9 mouse cellular contexts compared by ENCODE assay signal in the genomic region with DNA sequence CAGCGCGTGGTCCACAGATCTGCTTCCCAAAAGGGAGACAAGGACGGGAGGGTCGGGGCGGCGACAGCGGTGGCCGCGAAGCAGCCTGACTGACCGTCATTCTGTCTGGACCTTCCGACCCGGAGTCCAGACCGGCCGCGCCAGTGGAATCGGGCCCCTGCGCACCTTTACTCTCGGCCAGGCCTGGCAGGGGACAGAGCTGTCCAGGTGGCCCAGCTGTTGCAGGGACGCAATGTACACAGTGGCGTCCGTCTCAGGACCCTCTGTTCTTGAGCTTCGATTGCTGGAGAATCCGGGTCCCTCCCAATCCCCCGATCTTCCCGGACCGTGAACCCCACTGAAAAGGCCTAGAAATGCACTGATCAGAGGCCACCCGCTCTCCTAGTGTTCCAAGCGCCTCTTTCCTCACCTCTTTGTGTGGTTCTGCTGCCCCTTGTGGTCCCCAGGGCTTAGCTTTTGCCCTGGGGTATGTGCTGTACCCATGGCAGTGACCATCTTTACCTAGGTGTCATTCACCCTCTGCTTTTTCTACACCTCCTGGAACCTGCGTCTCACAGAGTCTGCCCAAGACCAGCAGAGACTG. TPM values are rescaled to one million over a fixed set of nuclear protein-coding genes. Genes with fewer than 3 reads are reported as not detected.
A peak's percentile ranks its signal among the peaks of the same experiment; 100 is the strongest.
DNase-seq lines count a peak whose midpoint lies in the region; ATAC-seq and TF ChIP-seq lines count a peak whose summit lies in the region.
"Had no signal": no experiment of that assay in that cellular context is flagged by ENCODE, and none has a peak within 500 bp of the region (broad histone marks: within the 10 kb centered on the region; RNA-seq: fewer than 3 reads in every experiment).

No protein-coding gene starts in this region.

- H3K4me1 ChIP-seq in heart, embryonic 12.5 days (replicated peaks) = no peaks in the 10 kb centered on the region; the same call in 1 of the 2 replicates
- H3K4me1 ChIP-seq in MEL (ENCODE audit: control insufficient read depth in 1 of 2, insufficient read depth in 2 of 2, low read length in 2 of 2) = peaks cover 6 to 16% of the 10 kb centered on the region in 2 experiments; a peak in 3 of 4 replicates
- no peaks in the 10 kb centered on the region for H3K4me1 ChIP-seq in heart, postnatal 0 days (ENCODE audit: control insufficient read depth, insufficient read depth)
- H3K4me1 ChIP-seq in liver, embryonic 15.5 days (replicated peaks) = peaks cover 23% of the 10 kb centered on the region

- peak overlapping the region; percentile 75 for H3K9ac ChIP-seq in heart, embryonic 12.5 days
- peak overlapping the region; percentile 52 for H3K9ac ChIP-seq in MEL (ENCODE audit: control insufficient read depth, low read depth, low read length, poor library complexity, severe bottlenecking)
- H3K9ac ChIP-seq in heart, postnatal 0 days (replicated peaks; ENCODE audit: low read depth, low read length) = peak overlapping the region; percentile 27
- H3K9ac ChIP-seq in liver, embryonic 15.5 days = peak overlapping the region; percentile 37; the same call in 1 of the 2 replicates

- H3K27ac ChIP-seq in heart, embryonic 12.5 days (ENCODE audit: poor library complexity, severe bottlenecking) = peak overlapping the region; percentile 14; the same call in 1 of the 2 replicates
- H3K27ac ChIP-seq in MEL (ENCODE audit: control insufficient read depth, low read depth, low read length) = no peak overlapping the region
- no peak overlapping the region for H3K27ac ChIP-seq in heart, postnatal 0 days (ENCODE audit: low read depth)
- peak overlapping the region; percentile 61 for H3K27ac ChIP-seq in liver, embryonic 15.5 days (replicated peaks)
- H3K27ac ChIP-seq: macrophage had no signal

- no peak for TF ChIP-seq POLR2A in MEL (IDR thresholded peaks at IDR 0.05; ENCODE audit: control insufficient read depth in 1 of 2, insufficient read depth in 1 of 2, low read depth in 1 of 2, low read length in 2 of 2, poor library complexity in 1 of 2)

- H3K79me2 ChIP-seq in MEL (ENCODE audit: control insufficient read depth, insufficient read depth, low read length, poor library complexity) = no peaks in the 10 kb centered on the region

- no peak for DNase-seq in heart, postnatal 25 days (ENCODE audit: low spot score)
- DNase-seq in MEL (ENCODE audit: low read depth, low spot score) = no peak
- no peak for DNase-seq in heart, postnatal 0 days (ENCODE audit: low spot score)
- no peak for DNase-seq in urinary bladder, postnatal 14 days (ENCODE audit: low spot score)
- no peak for DNase-seq in urinary bladder, postnatal 10 days (ENCODE audit: low spot score)

- no peak for TF ChIP-seq CTCF in MEL (IDR thresholded peaks at IDR 0.05 in 2 of 3, conservative IDR thresholded peaks at IDR 0.05 in 1 of 3; ENCODE audit: control insufficient read depth in 1 of 3, insufficient read depth in 1 of 3, low read depth in 2 of 3, low read length in 3 of 3, poor library complexity in 1 of 3, severe bottlenecking in 1 of 3)
- TF ChIP-seq CTCF in heart, postnatal 0 days (IDR thresholded peaks at IDR 0.05; ENCODE audit: low read depth) = peak; percentile 9; the same call in 1 of the 2 replicates

- H3K27me3 ChIP-seq in heart, embryonic 12.5 days (replicated peaks) = peaks cover 31% of the 10 kb centered on the region
- peaks cover 13 to 17% of the 10 kb centered on the region in 2 experiments for H3K27me3 ChIP-seq in MEL (ENCODE audit: control insufficient read depth in 1 of 2, insufficient read depth in 2 of 2, low read length in 2 of 2)
- peaks cover 13% of the 10 kb centered on the region for H3K27me3 ChIP-seq in heart, postnatal 0 days (ENCODE audit: control insufficient read depth, insufficient read depth, low read length)
- peaks cover 69% of the 10 kb centered on the region for H3K27me3 ChIP-seq in liver, embryonic 15.5 days

- WGBS in heart, embryonic 12.5 days = 3% methylated on average over 29 of the region's 29 CpGs
- WGBS in heart, postnatal 0 days = 8% methylated on average over 28 of the region's 29 CpGs
- 9% methylated on average over 29 of the region's 29 CpGs for WGBS in liver, embryonic 15.5 days (ENCODE audit: insufficient replicate concordance)

- peak overlapping the region; percentile 58 for H3K4me3 ChIP-seq in heart, embryonic 12.5 days
- peak overlapping the region; percentile 47 to 65; a peak in 3 of 4 replicates for H3K4me3 ChIP-seq in MEL (ENCODE audit: control insufficient read depth in 1 of 2, insufficient read depth in 1 of 2, low read depth in 2 of 2, low read length in 2 of 2)
- H3K4me3 ChIP-seq in heart, postnatal 0 days (ENCODE audit: low read depth, low read length) = peak overlapping the region; percentile 60
- H3K4me3 ChIP-seq in liver, embryonic 15.5 days (replicated peaks) = peak overlapping the region; percentile 57

- TF ChIP-seq RAD21 in MEL (IDR thresholded peaks at IDR 0.05; ENCODE audit: low read depth, low read length) = no peak; the same call in 1 of the 2 replicates

- peak overlapping the region; percentile 87 for H3K4me2 ChIP-seq in heart, embryonic 12.5 days
- peak overlapping the region; percentile 92 for H3K4me2 ChIP-seq in heart, postnatal 0 days (ENCODE audit: low read depth, low read length)
- peak overlapping the region; percentile 64 for H3K4me2 ChIP-seq in liver, embryonic 15.5 days

- H3K9me3 ChIP-seq in heart, embryonic 12.5 days (replicated peaks) = no peaks in the 10 kb centered on the region
- H3K9me3 ChIP-seq in MEL (replicated peaks; ENCODE audit: insufficient read depth, low read length) = no peaks in the 10 kb centered on the region
- H3K9me3 ChIP-seq in heart, postnatal 0 days (replicated peaks; ENCODE audit: control insufficient read depth, low read length) = no peaks in the 10 kb centered on the region
- no peaks in the 10 kb centered on the region for H3K9me3 ChIP-seq in liver, embryonic 15.5 days (replicated peaks)

- ATAC-seq in heart, embryonic 12.5 days (ENCODE audit: insufficient number of reproducible peaks, low FRiP score) = peak; percentile 24; the same call in 1 of the 2 replicates
- ATAC-seq in heart, postnatal 0 days (ENCODE audit: insufficient read depth, low read depth) = peak; percentile 22; the same call in 1 of the 2 replicates
- peak; percentile 49 for ATAC-seq in liver, embryonic 15.5 days (ENCODE audit: insufficient read depth)
- no peak for ATAC-seq in monocyte, adult 5-6 weeks (replicated peaks; ENCODE audit: insufficient number of reproducible peaks, low FRiP score, low TSS enrichment, poor library complexity, severe bottlenecking)

- no peaks in the 10 kb centered on the region for H3K36me3 ChIP-seq in heart, embryonic 12.5 days
- H3K36me3 ChIP-seq in MEL (ENCODE audit: control insufficient read depth in 1 of 2, insufficient read depth in 2 of 2, low read length in 2 of 2) = peaks cover 0 to 8% of the 10 kb centered on the region in 2 experiments; a peak in 1 of 4 replicates
- no peaks in the 10 kb centered on the region for H3K36me3 ChIP-seq in heart, postnatal 0 days (replicated peaks; ENCODE audit: control insufficient read depth, insufficient read depth, low read length)
- no peaks in the 10 kb centered on the region for H3K36me3 ChIP-seq in liver, embryonic 15.5 days (replicated peaks)

- intact Hi-C loops in heart, postnatal 25 days (cut with DNase I) = no loop called here

- no peak for TF ChIP-seq EP300 in MEL (IDR thresholded peaks at IDR 0.05; ENCODE audit: low read depth in 1 of 2, low read length in 2 of 2)
- no peak for TF ChIP-seq EP300 in heart, postnatal 0 days (IDR thresholded peaks at IDR 0.05; ENCODE audit: low read depth)

RNA-seq across cellular contexts. Expression of gene Shroom1, which starts 0.5 kb away (rescaled TPM):
- polyA plus RNA-seq in heart, embryonic 12.5 days (2016; fragmentation: Nextera tagmentation; extraction: Ambion mirVana) = 5.3 and 5.8 TPM in 2 replicates
- under 1 TPM; 0.49 to 0.59 TPM for total RNA-seq in heart, postnatal 25 days (2021)
- total RNA-seq in MEL (2012; rRNA removed) = not detected in 2 replicates
- polyA plus RNA-seq in MEL (2012; ENCODE audit: insufficient read depth in 1 of 2, insufficient read length in 2 of 2, low read depth in 1 of 2, low replicate concordance in 2 of 2, missing spikeins in 1 of 2) = under 1 TPM in 1 of 2 experiments, not detected in 1; 0.19 TPM
- total RNA-seq in heart, postnatal 0 days (2014; rRNA removed; ENCODE audit: low replicate concordance) = 1.4 and 2.9 TPM in 2 replicates
- polyA plus RNA-seq in heart, postnatal 0 days (2015; fragmentation: Nextera tagmentation; extraction: Ambion mirVana) = 0.40 and 0.41 TPM in 2 replicates
- 2.9 and 4.0 TPM in 2 replicates for polyA plus RNA-seq in liver, embryonic 15.5 days (2015; fragmentation: Nextera tagmentation; extraction: Ambion mirVana)
- not detected in 3 replicates for total RNA-seq in monocyte, adult 5-6 weeks (2017)
- polyA plus RNA-seq: macrophage had no signal

RNA-seq across cellular contexts. Expression of gene Gm10447, which starts 0.6 kb away (rescaled TPM):
- 0.11 and 0.15 TPM in 2 replicates for polyA plus RNA-seq in heart, embryonic 12.5 days (2016; fragmentation: Nextera tagmentation; extraction: Ambion mirVana)
- total RNA-seq in heart, postnatal 25 days (2021) = not detected
- total RNA-seq in MEL (2012; rRNA removed) = not detected in 2 replicates
- polyA plus RNA-seq in MEL (2012; ENCODE audit: insufficient read depth in 1 of 2, insufficient read length in 2 of 2, low read depth in 1 of 2, low replicate concordance in 2 of 2, missing spikeins in 1 of 2) = not detected
- not detected in 2 replicates for total RNA-seq in heart, postnatal 0 days (2014; rRNA removed; ENCODE audit: low replicate concordance)
- 0.04 TPM in 1 of 2 replicates, not detected in the other for polyA plus RNA-seq in heart, postnatal 0 days (2015; fragmentation: Nextera tagmentation; extraction: Ambion mirVana)
- polyA plus RNA-seq in liver, embryonic 15.5 days (2015; fragmentation: Nextera tagmentation; extraction: Ambion mirVana) = 0.09 and 0.13 TPM in 2 replicates
- total RNA-seq in monocyte, adult 5-6 weeks (2017) = not detected in 3 replicates
- polyA plus RNA-seq: macrophage had no signal

RNA-seq across cellular contexts. Expression of gene Gm9837, which starts 12.8 kb away (rescaled TPM):
- polyA plus RNA-seq in heart, embryonic 12.5 days (2016; fragmentation: Nextera tagmentation; extraction: Ambion mirVana) = not detected in 2 replicates
- total RNA-seq in heart, postnatal 25 days (2021) = not detected
- not detected in 2 replicates for total RNA-seq in MEL (2012; rRNA removed)
- not detected for polyA plus RNA-seq in MEL (2012; ENCODE audit: insufficient read depth in 1 of 2, insufficient read length in 2 of 2, low read depth in 1 of 2, low replicate concordance in 2 of 2, missing spikeins in 1 of 2)
- not detected in 2 replicates for total RNA-seq in heart, postnatal 0 days (2014; rRNA removed; ENCODE audit: low replicate concordance)
- not detected in 2 replicates for polyA plus RNA-seq in heart, postnatal 0 days (2015; fragmentation: Nextera tagmentation; extraction: Ambion mirVana)
- polyA plus RNA-seq in liver, embryonic 15.5 days (2015; fragmentation: Nextera tagmentation; extraction: Ambion mirVana) = not detected in 2 replicates
- not detected in 3 replicates for total RNA-seq in monocyte, adult 5-6 weeks (2017)
- polyA plus RNA-seq: macrophage had no signal

RNA-seq across cellular contexts. Expression of gene Gm9945, which starts 22.5 kb away (rescaled TPM):
- polyA plus RNA-seq in heart, embryonic 12.5 days (2016; fragmentation: Nextera tagmentation; extraction: Ambion mirVana) = not detected in 2 replicates
- not detected for total RNA-seq in heart, postnatal 25 days (2021)
- total RNA-seq in MEL (2012; rRNA removed) = not detected in 2 replicates
- polyA plus RNA-seq in MEL (2012; ENCODE audit: insufficient read depth in 1 of 2, insufficient read length in 2 of 2, low read depth in 1 of 2, low replicate concordance in 2 of 2, missing spikeins in 1 of 2) = not detected
- total RNA-seq in heart, postnatal 0 days (2014; rRNA removed; ENCODE audit: low replicate concordance) = not detected in 2 replicates
- not detected in 2 replicates for polyA plus RNA-seq in heart, postnatal 0 days (2015; fragmentation: Nextera tagmentation; extraction: Ambion mirVana)
- 0.62 and 0.99 TPM in 2 replicates for polyA plus RNA-seq in liver, embryonic 15.5 days (2015; fragmentation: Nextera tagmentation; extraction: Ambion mirVana)
- total RNA-seq in monocyte, adult 5-6 weeks (2017) = not detected in 3 replicates
- polyA plus RNA-seq: macrophage had no signal

RNA-seq across cellular contexts. Expression of gene Sowaha, which starts 22.6 kb away (rescaled TPM):
- polyA plus RNA-seq in heart, embryonic 12.5 days (2016; fragmentation: Nextera tagmentation; extraction: Ambion mirVana) = 0.54 and 0.58 TPM in 2 replicates
- under 1 TPM; 0.08 to 0.17 TPM for total RNA-seq in heart, postnatal 25 days (2021)
- total RNA-seq in MEL (2012; rRNA removed) = not detected in 2 replicates
- polyA plus RNA-seq in MEL (2012; ENCODE audit: insufficient read depth in 1 of 2, insufficient read length in 2 of 2, low read depth in 1 of 2, low replicate concordance in 2 of 2, missing spikeins in 1 of 2) = not detected
- total RNA-seq in heart, postnatal 0 days (2014; rRNA removed; ENCODE audit: low replicate concordance) = not detected in 2 replicates
- polyA plus RNA-seq in heart, postnatal 0 days (2015; fragmentation: Nextera tagmentation; extraction: Ambion mirVana) = 0.04 and 0.08 TPM in 2 replicates
- 18.7 and 23.0 TPM in 2 replicates for polyA plus RNA-seq in liver, embryonic 15.5 days (2015; fragmentation: Nextera tagmentation; extraction: Ambion mirVana)
- not detected in 3 replicates for total RNA-seq in monocyte, adult 5-6 weeks (2017)
- polyA plus RNA-seq: macrophage had no signal

Comparison
In these comparisons a context has a peak if more than half of its experiments do, and no peak if none do; other contexts are left out.
1. H3K27ac ChIP-seq: peak in heart, embryonic 12.5 days (single experiment) and liver, embryonic 15.5 days (single experiment); none in MEL (single experiment) and heart, postnatal 0 days (single experiment).
2. Peak in every context shown above with its lines, with median percentiles within 50 percentile points of each other: H3K4me2 ChIP-seq, H3K4me3 ChIP-seq and H3K9ac ChIP-seq.